Mouse (Mus musculus) stomach, postnatal 0 days (tissue): ENCODE measurements at regions not wholly inside any gene's neighbourhood (a gene's known extent, or its start where the extent isn't known, plus 50 kb on each side); places are given as distances from the start of the nearest gene placed in this dataset.
"Not testable (repeated sequence)": the region's sequence is repeated elsewhere in the genome, so short reads cannot be mapped to it uniquely, and the experiment has no call there.

Experiments used
- ATAC-seq: fragments of 200-750 bp; cut with Nextera tagmentation; 2 replicates; pipeline ENCODE4 v1.8.0; 2017; ENCODE audit not compliant: low FRiP score, low TSS enrichment
- DNase-seq: peaks from one replicate; pipeline ENCODE4 v3.0.0-alpha.2; 2016; ENCODE audit warnings: low spot score
- H3K27ac ChIP-seq: fragments of 300-500 bp; sonication (generic); replicated peaks from 2 replicates; pipeline ENCODE4 v1.5.1; 2014; ENCODE audit warnings: mild to moderate bottlenecking, control low read depth
- H3K27me3 ChIP-seq: fragments of 300-500 bp; sonication (generic); 2 replicates; pipeline ENCODE4 v1.6.1; 2014; ENCODE audit warnings: low read length; ENCODE audit not compliant: control insufficient read depth, insufficient read depth
- H3K36me3 ChIP-seq: fragments of 300-500 bp; sonication (generic); 2 replicates; pipeline ENCODE4 v1.6.1; 2014; ENCODE audit warnings: low read length, mixed read lengths; ENCODE audit not compliant: control insufficient read depth, insufficient read depth
- H3K4me1 ChIP-seq: fragments of 300-500 bp; sonication (generic); replicated peaks from 2 replicates; pipeline ENCODE4 v1.6.1; 2014; ENCODE audit warnings: antibody characterized with exemption; ENCODE audit not compliant: control insufficient read depth, insufficient read depth
- H3K4me2 ChIP-seq: fragments of 300-500 bp; sonication (generic); replicated peaks from 2 replicates; pipeline ENCODE4 v1.6.1; 2014; ENCODE audit warnings: low read depth, mild to moderate bottlenecking, control low read depth, moderate library complexity
- H3K4me3 ChIP-seq: fragments of 300-500 bp; sonication (generic); 2 replicates; pipeline ENCODE4 v1.5.1; 2014; ENCODE audit warnings: low read depth, low read length, control low read depth
- H3K9ac ChIP-seq: fragments of 300-500 bp; sonication (generic); 2 replicates; pipeline ENCODE4 v1.6.1; 2014; ENCODE audit warnings: mild to moderate bottlenecking, low read length, control low read depth, mixed read lengths
- H3K9me3 ChIP-seq: fragments of 300-500 bp; sonication (generic); 2 replicates; pipeline ENCODE4 v1.6.1; 2016; ENCODE audit warnings: low read length; ENCODE audit not compliant: control insufficient read depth
- CTCF ChIP-seq: IDR thresholded peaks from 2 replicates; pipeline ENCODE4 v1.5.1; 2016; ENCODE audit warnings: antibody characterized with exemption, low read depth, mild to moderate bottlenecking, moderate library complexity
- WGBS: fragments of 180-500 bp; shearing (Covaris S2); extraction: QIAGEN DNeasy Blood & Tissue Kit; methylation state at CpG from one replicate; pipeline ENCODE4 v1.1.7; 2014; 5-methylcytosine and 5-hydroxymethylcytosine counted together

DNA sequence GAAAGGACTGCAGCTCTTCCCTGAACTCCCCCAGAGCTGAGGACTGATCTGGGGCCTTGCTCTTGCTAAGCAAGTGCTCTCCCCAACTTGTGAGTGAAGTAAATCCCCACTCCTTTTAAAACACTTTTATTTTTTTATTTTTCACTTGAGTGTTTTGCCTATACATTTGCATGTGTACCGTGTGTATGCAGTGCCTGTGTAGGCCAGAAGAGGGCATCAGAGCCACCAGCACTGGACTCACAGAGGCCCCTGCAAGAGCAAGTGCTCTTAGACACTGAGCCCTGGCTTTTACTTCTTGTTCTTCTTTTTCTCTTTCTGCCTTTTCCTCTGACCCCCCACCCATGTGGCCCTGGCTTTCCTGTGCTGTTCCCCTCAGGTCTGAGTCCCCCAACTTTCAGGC, 56.2 kb upstream of the Slc2a12 start:
- not testable (repeated sequence) for DNase-seq, H3K36me3 ChIP-seq, H3K27ac ChIP-seq, H3K27me3 ChIP-seq, ATAC-seq, H3K4me3 ChIP-seq, H3K4me2 ChIP-seq, H3K9ac ChIP-seq, H3K4me1 ChIP-seq, H3K9me3 ChIP-seq
- 100% methylated on average over 1 of the region's 1 CpGs for WGBS
- peak; percentile 37 for TF ChIP-seq CTCF

DNA sequence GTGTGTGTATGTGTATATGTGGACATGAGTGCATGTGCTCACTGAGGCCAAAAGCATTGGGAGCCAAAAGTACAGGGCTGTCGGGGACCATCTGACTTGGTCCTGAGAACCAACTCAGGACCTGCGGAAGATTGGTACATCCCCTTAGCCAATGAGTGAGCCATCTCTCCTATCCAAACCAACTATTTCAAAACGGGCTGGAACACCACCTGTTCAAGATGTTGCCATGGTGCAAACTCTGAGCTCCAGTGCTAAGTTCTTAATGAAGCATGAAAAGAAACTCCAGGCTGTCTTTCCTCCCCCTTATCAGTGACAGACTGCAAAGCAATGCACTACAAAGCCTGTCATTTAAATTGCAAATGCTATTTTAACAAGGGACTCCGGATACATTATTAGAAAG, 53.1 kb upstream of the Slc2a12 start:
- not testable (repeated sequence) for H3K4me2 ChIP-seq, DNase-seq, H3K27me3 ChIP-seq, ATAC-seq, H3K9ac ChIP-seq, H3K4me1 ChIP-seq, H3K36me3 ChIP-seq, H3K4me3 ChIP-seq, H3K27ac ChIP-seq, H3K9me3 ChIP-seq
- WGBS: 53% methylated on average over 4 of the region's 4 CpGs

DNA sequence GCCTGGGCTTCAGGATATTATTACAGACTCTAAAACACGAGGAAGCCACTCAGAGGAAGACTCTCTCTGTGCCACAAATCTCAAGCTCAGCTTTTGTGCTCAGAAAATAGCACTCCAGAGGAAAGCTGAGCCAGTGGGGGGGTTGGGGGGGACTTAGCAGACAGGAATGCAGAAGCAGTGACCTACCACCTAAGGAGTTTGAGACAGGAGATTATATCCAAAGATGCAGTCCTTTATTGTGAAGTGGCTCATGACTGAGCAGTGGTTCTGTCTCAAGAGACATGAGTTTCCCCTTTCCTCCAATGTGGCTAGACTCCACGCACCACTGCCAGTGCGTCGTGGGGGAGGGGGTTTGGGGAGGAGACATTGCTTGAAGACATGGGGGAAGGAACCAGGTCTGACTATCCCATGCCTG, 52.6 kb upstream of the Slc2a12 start:
- not testable (repeated sequence) for H3K9me3 ChIP-seq, H3K36me3 ChIP-seq, H3K4me3 ChIP-seq, DNase-seq, H3K4me1 ChIP-seq, H3K27me3 ChIP-seq, H3K9ac ChIP-seq, H3K27ac ChIP-seq, ATAC-seq, H3K4me2 ChIP-seq
- 60% methylated on average over 4 of the region's 4 CpGs for WGBS

DNA sequence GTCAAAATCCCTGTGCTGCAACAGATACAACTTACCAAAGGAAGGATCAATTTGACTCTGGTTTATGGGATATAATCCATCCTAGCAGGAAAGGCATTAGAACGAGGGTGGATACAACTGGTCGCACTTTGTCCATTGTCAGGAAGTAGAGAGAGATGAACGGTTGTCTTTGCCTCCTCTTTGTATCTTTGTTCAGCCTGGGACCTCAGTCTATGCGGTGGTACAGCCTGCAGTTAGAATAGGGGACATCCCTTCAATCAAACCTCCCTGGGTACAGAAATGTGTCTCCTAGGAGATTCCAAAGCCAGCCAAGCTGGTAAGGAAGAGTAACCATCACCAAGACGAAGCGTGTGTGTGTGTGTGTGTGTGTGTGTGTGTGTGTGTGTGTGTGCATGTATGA, 52.1 kb upstream of the Slc2a12 start:
- ATAC-seq, H3K4me2 ChIP-seq, H3K36me3 ChIP-seq, H3K4me1 ChIP-seq, H3K9me3 ChIP-seq, H3K4me3 ChIP-seq, H3K9ac ChIP-seq, H3K27ac ChIP-seq, DNase-seq, H3K27me3 ChIP-seq: not testable (repeated sequence)
- 87% methylated on average over 6 of the region's 6 CpGs for WGBS
